Mouse (Mus musculus) frontal cortex, adult (tissue): Measurements from ENCODE around the gene Glis2.
A peak's percentile ranks its signal among the peaks of the same experiment; 100 is the strongest.

Source experiments
- ATAC-seq: cut with Nextera tagmentation; 2 replicates; pipeline ENCODE4 v1.9.2; 2017; ENCODE audit warnings: mild to moderate bottlenecking, moderate library complexity, mixed read lengths; ENCODE audit not compliant: low TSS enrichment

Glis2 gene

DNA sequence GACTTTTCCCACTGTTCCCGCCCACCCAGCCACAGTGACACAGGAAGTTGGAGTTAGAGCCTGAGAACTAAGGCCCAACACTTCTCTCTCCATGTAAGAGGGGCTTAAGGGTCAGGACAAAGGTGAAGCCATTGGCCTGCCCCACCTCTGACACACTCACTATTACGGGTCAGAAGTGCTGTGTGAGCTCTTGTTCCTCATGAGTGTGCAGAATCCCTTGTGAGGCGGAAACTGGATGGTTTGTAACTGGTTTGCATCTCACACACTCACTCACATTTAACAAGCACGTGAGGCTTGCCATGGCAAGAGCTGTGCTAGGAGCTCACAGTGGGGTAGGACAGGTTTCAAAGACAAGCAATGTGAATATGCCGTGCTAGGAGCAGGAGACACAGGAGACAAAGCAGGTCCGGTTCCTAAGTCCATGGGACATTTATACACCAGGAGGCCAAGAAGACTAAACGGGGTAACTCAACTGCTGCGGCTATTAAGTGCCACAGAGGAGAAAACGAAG is 62.1 kb downstream of the Glis2 start:
- ATAC-seq = no peak

DNA sequence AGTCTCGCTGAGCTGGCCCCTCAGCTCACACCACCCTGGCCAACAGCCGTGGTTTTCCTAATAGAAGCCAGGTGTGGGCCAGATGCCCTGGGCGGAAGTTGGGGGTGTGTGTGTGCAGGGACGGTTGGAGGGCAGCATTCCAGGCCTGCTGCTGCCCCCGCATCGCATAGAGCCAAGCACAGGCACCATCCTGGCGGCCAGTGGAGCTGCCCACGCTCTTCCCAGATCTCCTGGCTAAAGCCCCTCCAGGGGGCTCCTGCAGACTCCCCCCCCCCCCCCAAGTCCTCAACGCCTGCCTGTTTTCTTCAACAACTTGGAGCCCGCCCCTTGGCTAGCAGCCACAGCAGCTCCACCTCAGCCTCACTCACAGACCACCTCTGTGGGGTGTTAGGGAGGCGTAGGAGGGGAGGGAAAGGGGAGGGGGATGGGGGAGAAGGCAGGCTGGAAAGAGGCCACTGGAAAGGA is 64.3 kb downstream of the Glis2 start:
- peak; percentile 36; the same call in 1 of the 2 replicates for ATAC-seq

DNA sequence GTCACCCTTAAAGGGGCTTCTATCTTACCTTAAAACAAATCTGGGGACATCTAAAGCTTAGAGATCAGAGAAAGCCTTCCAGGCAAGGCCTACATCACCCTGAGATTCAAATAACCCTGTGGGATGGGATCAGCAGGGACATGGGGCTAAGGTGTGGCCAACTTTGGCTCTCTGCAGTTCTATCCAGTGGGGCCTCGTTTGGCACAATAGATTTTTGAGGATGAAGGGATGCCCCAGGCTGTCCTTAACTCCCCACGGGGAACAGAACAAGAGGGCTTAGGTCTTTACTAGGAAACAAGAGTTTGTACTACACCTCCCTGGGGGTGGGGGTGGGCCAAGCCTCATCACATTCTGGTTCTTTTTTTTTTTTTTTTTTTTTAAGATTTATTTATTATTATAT is 64.8 kb downstream of the Glis2 start:
- no peak for ATAC-seq

DNA sequence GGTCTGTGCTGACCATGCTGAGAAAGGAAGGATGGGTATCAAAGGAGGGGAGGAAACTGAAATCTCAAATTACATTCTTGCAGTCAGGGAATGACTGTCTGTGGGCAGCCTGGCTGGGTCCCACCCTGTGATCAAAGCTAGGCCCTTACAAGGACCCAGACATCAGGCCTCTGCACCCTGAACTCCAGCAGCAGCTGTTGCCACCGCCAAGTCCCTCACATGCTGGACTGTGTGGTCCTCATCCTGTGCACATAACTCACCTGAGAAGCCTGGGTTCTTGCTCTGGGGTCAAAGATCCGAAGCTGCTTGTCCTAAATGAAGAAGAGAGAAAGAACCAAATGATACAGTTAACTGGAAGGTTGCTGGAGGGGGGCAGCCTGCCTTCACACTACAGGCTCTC is 67.1 kb downstream of the Glis2 start:
- ATAC-seq = no peak

DNA sequence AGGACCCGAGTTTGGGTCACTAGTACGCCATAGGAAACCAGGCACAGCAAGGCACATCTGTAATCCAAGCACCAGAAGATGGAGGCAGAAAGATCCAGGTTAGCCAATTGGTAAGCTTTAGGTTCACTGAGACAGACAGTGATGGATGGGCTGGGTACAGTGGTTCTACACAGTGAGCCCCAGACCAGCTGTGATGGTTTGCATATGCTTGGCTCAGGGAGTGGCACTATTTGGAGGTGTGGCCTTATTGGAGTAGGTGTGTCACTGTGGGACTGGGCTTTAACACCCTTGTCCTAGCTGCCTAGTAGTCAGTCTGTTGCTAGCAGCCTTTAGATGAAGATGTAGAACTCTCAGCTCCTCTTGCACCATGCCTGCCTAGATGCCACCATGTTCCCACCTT is 69.3 kb downstream of the Glis2 start:
- ATAC-seq = no peak

DNA sequence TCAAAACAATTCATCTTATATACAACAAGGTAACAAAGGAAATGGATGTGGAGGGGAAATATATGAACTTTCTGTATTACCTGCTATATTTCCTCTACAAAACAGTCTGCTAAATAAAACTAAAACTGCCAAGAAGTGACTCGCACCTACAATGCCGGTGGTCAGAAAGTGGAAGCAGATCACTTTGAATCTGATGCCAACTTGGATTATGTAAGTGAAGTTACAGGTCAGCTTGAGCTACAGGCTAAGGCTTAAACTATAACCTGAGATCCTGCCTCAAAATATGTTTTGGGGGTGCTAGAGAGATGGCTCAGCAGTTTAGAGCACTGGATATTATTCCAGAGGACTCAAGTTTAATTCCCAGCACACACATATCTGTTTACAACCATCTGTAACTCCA is 71.2 kb downstream of the Glis2 start:
- ATAC-seq = no peak

DNA sequence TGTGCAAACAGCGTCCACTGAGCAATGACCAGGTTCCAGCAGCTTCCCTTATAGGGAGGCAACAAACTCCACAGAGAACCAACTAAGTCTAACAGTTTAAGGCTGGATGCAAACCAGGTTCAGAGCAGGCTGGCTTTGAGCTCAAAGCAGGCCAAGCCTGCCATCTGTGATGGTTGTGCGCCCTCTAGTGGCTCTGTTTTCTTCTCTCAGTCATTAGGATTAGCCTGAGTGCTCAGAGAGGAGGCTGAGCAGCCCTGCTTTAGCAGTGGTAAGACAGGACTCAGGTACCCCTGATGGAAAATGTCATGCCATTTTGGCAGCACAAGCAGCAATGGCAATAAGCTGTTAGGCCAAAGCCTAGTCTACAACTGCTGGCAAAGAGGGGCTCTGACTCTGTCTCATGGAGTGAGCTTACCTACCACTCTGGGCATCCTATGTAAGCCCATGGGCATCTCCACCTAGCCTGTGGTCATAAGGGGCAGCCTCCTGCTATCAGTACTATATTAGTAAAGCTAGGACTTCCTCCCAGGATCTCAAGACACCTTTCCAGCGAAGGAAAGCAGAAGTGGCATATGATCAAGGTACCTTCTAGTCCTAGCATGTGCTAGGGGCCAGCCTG is 72.8 kb downstream of the Glis2 start:
- peak; percentile 96 for ATAC-seq

DNA sequence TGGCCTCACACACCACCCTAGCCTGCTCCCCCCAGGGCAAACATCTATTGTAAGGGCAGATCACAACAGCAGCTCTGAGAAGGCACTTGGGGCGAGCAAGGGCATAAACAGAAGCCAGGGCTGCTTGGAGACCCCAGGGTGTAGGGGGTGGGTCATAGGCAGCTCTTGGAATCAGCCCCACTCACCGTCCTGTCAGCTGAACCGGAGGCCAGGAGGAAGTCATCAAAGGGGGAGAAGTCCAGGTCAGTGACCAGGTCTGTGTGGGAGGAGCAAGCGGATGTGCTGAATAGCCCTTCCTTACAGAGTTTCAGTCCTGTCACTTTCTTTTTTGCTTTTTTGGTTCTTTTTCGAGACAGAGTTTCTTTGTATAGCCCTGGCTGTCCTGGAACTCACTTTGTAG is 75.8 kb downstream of the Glis2 start:
- no peak for ATAC-seq

DNA sequence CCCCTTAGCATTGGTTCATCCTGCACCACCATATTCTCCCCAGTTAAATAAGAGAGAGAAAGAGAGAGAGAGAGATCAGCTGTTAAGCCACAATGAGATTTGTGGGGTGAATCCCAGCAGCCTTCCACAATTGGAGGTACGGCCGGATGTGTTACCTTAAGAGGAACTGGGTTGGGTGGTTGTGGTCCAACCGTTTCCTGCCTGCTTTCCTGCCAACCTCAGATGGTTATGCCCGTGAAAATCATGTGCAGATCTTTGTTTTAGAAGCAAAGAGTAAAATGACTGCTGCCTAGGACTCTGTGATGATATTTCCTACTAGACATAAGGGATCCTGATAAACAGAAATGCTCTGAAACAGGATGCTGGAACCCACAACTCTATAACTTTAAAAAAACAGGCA is 79.6 kb downstream of the Glis2 start:
- no peak for ATAC-seq
